Mouse (Mus musculus) kidney, adult 2 months (tissue): ENCODE data around the gene Abi1.

Source experiments
- CTCF ChIP-seq: fragments of 200-500 bp; conservative IDR thresholded peaks from 2 replicates; pipeline ENCODE4 v1.5.1; 2011; ENCODE audit warnings: low read depth, mild to moderate bottlenecking, control low read depth, low read length, moderate library complexity, mixed read lengths; ENCODE audit not compliant: insufficient read depth, insufficient read length
- POLR2A ChIP-seq: fragments of 200-500 bp; IDR thresholded peaks from one replicate; pipeline ENCODE4 v1.6.1; 2011; ENCODE audit warnings: low read depth, low read length, control low read depth

- no peak for TF ChIP-seq POLR2A
- TF ChIP-seq CTCF: no peak
Observed at GRCm38 (mm10) chr2:22949956-22950355, 90.1 kb downstream of the Abi1 start.
